Mouse (Mus musculus) layer of hippocampus, adult 18-20 months (tissue): ENCODE measurements at regions not wholly inside any gene's neighbourhood (a gene's known extent, or its start where the extent isn't known, plus 50 kb on each side); places are given as distances from the start of the nearest gene placed in this dataset.

ENCODE experiments used
- DNase-seq, 2 experiments: peaks; one replicate each; pipeline ENCODE4 v3.0.0; 2022; ENCODE audit warnings: low spot score in 2 of 2

DNA sequence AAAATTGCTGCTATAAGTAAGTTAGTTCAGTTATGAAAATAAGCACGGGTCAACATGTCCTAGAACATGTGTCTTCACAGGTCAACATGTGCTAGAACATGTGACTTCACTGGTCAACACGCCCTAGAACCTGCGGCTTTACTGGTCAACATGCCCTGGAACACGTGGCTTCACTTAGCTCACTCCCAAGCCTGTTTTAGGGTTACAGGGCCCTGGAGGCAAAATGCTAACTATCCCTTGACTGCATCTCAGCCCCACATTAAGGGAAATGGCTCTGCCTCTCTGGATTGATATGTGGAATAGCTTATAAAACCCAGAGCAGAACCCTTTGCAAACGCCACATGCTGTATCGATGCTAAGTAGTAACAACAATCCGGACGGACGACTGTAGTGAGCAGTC is 67.8 kb downstream of the Nkx6-1 start:
- DNase-seq: no peak

DNA sequence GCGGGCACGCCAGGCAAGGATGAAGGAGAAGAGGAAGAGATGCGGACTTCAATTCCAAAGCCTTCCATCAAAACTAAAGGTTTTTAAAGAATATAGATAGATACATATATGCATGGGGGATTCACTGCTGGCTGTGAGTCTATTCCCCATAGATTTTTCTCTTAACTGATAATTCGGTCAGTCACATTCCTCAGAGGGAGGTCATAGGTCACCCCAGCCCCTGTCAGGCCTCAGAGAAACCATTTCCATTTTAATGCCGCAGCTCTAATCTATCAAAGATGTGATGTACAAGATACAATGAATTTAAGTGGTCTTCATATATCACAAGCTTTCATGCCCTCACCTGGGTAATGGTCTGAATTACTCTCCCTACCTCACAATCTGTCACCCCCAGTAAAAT is 73.6 kb downstream of the Nkx6-1 start:
- DNase-seq: no peak

- DNase-seq: no peak
Observed at GRCm38 (mm10) chr5:101590341-101591124, 74.3 kb downstream of the Nkx6-1 start.

- DNase-seq: no peak
Observed at GRCm38 (mm10) chr5:101572966-101573365, 91.8 kb downstream of the Nkx6-1 start.

DNA sequence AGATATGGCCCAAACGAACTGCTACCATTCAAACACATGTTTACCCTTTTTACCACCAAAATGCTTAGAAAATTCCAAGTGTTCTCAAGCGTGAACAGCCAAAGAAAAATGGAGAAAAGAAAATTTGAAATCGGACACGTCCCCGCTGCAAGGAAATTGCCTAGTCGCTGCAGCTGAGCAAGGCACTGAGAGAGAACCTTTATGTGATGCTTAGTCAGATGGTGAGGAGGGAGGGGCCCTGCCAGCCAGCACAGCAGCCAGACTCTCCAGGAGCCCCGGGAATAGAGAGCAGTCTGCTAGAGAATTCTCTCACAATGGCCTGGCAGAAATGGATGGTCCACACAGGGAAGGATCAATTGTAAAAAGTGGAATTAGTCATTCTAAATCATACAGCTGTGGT is 99.0 kb downstream of the Nkx6-1 start:
- DNase-seq: no peak

GRCm38 (mm10) chr5:101560366-101560765 is 104.4 kb downstream of the Nkx6-1 start:
- DNase-seq: no peak

GRCm38 (mm10) chr5:101558279-101558987 is 106.4 kb downstream of the Nkx6-1 start:
- no peak for DNase-seq

GRCm38 (mm10) chr5:101557156-101557555 is 107.6 kb downstream of the Nkx6-1 start:
- no peak for DNase-seq

GRCm38 (mm10) chr5:101543326-101543725 is 121.5 kb downstream of the Nkx6-1 start:
- DNase-seq: no peak

DNA sequence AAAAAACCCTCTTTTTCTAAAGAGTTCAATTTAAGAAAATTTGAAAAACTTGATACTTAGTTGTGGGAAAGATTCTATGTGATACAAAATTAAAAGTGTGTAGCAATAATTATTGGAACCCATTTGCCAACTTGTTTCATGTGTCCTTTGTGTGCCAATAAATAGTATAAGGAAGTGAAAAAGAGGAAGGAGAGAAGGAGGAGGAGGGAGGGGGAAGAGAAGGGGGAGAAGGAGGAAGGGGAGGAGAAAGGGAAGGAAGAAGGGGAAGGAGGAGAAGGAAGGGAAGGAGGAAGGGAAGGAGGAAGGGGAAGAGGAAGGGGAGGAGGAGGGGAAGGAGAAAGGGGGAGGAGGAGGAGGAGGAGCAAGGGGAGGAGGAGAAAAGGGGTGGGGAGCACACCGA is 125.0 kb downstream of the Nkx6-1 start:
- DNase-seq: no peak

GRCm38 (mm10) chr5:101539254-101539549 is 125.6 kb downstream of the Nkx6-1 start:
- no peak for DNase-seq

- no peak for DNase-seq
Observed at GRCm38 (mm10) chr5:101538410-101539253, 126.2 kb downstream of the Nkx6-1 start.

DNA sequence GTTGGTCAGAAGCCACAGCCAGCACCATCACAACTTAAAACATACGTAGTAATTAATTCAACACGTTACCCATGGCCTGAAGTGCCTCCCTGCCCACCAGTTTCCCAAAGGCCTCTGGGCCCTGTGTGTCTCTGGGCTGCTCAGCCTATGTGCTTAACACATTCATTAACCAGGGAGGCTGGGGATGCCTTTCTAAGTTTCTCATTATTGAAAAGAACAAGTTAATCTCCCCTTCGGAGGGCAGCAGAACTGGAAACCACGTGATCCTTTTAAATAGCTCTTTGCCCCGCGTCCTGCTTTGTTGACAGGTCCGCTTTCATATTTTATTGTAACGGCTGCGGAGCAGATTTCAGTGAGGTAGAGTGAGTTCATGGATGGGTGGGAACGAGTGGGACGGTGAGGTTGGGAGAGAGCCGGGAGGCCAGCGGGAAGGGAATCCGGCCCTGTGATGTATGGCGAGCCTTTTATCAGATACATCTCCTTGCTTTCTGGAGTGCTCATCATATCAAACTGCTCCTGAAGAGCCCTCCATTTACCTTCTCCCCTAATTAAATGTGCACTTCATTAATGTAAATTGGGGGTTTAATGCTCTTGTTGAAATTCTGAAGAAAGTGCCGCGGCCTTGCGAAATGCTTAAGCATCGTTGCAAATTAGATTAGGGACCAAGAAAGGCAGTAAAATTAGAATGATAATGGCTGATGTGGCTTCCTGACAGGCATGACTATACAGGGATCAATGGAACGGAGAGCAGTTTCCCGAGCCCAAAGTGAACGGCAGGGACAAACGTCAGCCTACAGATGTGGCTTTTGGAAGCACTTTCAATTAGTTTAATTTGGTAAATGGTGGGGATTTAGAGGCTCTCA is 127.0 kb downstream of the Nkx6-1 start:
- no peak for DNase-seq

DNA sequence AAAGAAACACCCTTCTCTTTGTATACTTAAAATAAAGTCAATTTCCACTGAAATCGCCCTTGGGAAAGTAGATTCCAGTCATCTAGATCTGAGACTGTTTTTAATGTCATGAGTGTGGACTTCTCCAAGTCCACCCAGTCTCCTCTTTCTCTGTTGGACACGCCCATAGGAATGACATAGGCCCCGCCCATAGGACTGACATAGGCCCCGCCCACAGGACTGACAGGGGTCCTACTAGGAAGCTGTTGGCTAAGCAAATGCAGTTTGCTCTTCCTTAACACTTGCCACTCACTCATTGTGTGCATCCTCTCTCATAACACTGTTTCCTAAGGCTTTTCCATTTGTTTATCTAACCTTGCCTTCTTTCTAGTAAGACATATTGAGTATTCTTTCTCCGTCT is 129.3 kb downstream of the Nkx6-1 start:
- no peak for DNase-seq

DNA sequence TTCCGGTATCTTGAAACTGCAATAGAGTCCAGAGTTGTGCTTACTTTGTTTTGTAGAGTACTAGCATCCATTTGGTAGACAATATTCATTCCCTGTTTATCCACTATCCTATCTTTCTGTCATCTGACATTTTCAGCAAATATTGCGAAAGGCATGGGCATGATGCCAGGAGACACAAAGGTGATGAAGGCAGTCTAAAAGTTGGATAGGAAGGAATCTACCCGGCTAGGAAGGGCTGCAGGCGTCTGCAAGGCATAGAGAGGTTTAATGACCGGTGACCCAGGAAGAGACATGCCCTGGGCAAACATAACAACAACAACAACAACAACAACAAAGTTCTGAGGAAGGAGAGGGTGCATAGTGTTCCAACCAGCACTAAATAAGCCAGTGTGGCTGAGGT is 139.4 kb downstream of the Nkx6-1 start:
- no peak for DNase-seq

- no peak for DNase-seq
Observed at GRCm38 (mm10) chr5:101524670-101525069, 140.1 kb downstream of the Nkx6-1 start.

- DNase-seq: no peak
Observed at GRCm38 (mm10) chr5:101523902-101524301, 140.9 kb downstream of the Nkx6-1 start.

- no peak for DNase-seq
Observed at GRCm38 (mm10) chr5:101523490-101523889, 141.3 kb downstream of the Nkx6-1 start.

DNA sequence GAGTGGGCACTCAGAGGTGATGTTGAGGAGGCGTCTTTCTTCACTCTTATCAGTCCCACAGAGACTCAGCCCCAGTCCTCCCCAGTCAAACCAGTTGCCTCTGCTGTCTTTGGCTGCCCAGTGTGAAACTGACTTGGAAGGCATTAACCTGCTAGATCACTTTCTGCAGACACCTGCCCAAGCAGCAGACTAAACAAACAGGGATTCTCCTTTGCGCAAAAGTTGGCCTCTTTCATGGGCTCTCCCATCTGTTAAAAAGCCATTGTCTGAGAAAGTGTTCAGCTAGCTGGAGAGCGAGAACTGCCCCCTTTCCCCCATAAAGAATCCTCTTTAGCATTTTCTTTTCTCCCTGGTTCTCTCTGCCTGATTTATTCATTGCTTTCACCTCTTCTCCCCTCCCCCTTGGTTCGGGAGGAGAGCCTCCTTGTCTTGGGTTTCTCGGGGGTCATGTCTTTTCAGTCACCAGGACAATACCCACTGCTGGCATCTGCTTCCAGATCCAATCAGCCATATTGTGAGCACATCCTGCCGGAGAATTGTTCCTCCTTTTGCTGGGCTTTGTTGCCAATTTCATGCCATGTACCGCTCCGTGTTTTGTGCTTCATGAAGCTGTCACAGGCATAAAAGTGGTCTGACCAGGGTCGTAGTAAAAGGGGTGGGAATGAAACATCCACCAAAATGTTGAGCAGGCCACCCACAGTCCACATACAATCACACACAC is 143.7 kb downstream of the Nkx6-1 start:
- DNase-seq: no peak

- no peak for DNase-seq
Observed at GRCm38 (mm10) chr5:101518791-101519547, 145.8 kb downstream of the Nkx6-1 start.
